Mouse (Mus musculus) forebrain, embryonic 15.5 days (tissue): Measurements from ENCODE around the gene Garnl3. TPM values are rescaled to one million over a fixed set of nuclear protein-coding genes. Genes with fewer than 3 reads are reported as not detected.

Experiments used
- ATAC-seq: fragments of 200-750 bp; cut with Nextera tagmentation; replicated peaks from 2 replicates; pipeline ENCODE4 v1.8.0; 2017; ENCODE audit warnings: mild to moderate bottlenecking, moderate TSS enrichment, moderate library complexity
- H3K27ac ChIP-seq: fragments of 300-500 bp; sonication (generic); replicated peaks from 2 replicates; pipeline ENCODE4 v1.5.1; 2015; ENCODE audit warnings: mild to moderate bottlenecking, inconsistent platforms
- H3K27me3 ChIP-seq: fragments of 300-500 bp; sonication (generic); 2 replicates; pipeline ENCODE4 v1.6.1; 2015; ENCODE audit warnings: inconsistent platforms
- H3K36me3 ChIP-seq: fragments of 300-500 bp; sonication (generic); 2 replicates; pipeline ENCODE4 v1.6.1; 2015; ENCODE audit warnings: mild to moderate bottlenecking, inconsistent platforms
- H3K4me1 ChIP-seq: fragments of 300-500 bp; sonication (generic); 2 replicates; pipeline ENCODE4 v1.6.1; 2015; ENCODE audit warnings: inconsistent platforms
- H3K4me2 ChIP-seq: fragments of 300-500 bp; sonication (generic); replicated peaks from 2 replicates; pipeline ENCODE4 v1.6.1; 2015; ENCODE audit warnings: mild to moderate bottlenecking, inconsistent platforms
- H3K4me3 ChIP-seq: fragments of 300-500 bp; sonication (generic); 2 replicates; pipeline ENCODE4 v1.5.1; 2015; ENCODE audit warnings: mild to moderate bottlenecking, inconsistent platforms
- H3K9ac ChIP-seq: fragments of 300-500 bp; sonication (generic); replicated peaks from 2 replicates; pipeline ENCODE4 v1.6.1; 2015; ENCODE audit warnings: mild to moderate bottlenecking, inconsistent platforms
- H3K9me3 ChIP-seq: fragments of 300-500 bp; sonication (generic); 2 replicates; pipeline ENCODE4 v1.6.1; 2016; ENCODE audit warnings: inconsistent platforms
- WGBS: fragments of 180-500 bp; shearing (Covaris S2); methylation state at CpG from one replicate; pipeline ENCODE4 v1.1.7; 2015; ENCODE audit warnings: mixed read lengths; 5-methylcytosine and 5-hydroxymethylcytosine counted together
- polyA plus RNA-seq: library from polyadenylated mRNA; unstranded; fragments of >200 nt; fragmentation: Nextera tagmentation; extraction: Ambion mirVana; gene quantifications from 2 replicates; pipeline ENCODE4 v1.2.1, GENCODE M21; 2015

Garnl3 gene
- polyA plus RNA-seq, 1 experiment from 2014 or later: 28.1 TPM

DNA sequence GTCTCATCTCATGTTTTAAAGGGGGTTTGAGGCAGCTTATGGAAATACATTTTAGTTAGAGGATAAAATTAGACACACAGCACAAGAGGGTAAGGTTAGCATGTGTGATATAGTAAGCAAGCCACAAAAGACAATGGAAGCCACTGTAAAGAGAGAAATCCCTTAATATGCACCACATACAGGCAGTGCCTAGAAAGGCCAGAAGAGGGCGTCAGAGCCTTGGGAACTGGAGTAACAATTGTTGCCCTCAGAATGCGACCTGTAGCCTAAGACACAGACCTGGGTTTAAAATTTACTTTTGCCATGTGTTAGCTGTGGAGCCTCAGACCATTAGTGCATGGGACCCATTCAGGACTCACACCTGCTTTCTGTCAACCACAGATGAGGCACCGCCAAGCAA is 54.2 kb downstream of the Garnl3 start:
- ATAC-seq: no peak
- Histone ChIP-seq H3K36me3 (no peaks in the 10 kb centered on the region), H3K27me3 (no peaks in the 10 kb centered on the region), H3K4me3 (no peak overlapping the region), H3K9me3 (no peaks in the 10 kb centered on the region), H3K4me2 (no peak overlapping the region), H3K4me1 (no peaks in the 10 kb centered on the region), H3K9ac (no peak overlapping the region), H3K27ac (no peak overlapping the region)
- 42% methylated on average over 3 of the region's 3 CpGs for WGBS

DNA sequence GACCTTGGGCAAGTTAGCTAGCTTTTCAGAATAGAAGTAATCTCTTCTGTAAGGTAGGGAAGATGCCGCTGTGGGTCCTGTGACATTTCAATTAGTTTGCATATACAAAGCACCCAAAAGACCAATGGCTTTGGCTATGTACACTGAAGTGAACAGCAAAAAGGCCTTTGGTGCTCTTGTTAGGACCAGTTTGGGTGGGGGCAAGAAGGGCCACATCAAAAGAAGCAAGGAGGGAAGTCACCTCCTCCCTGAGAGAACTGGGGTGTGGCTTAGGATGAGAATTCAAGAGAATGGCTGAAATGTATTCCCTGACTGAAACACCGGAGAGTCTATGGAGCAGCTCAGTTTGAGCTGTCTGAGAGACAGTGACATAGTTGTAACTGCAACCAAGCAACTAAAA is 56.5 kb downstream of the Garnl3 start:
- 52% methylated on average over 2 of the region's 2 CpGs for WGBS

DNA sequence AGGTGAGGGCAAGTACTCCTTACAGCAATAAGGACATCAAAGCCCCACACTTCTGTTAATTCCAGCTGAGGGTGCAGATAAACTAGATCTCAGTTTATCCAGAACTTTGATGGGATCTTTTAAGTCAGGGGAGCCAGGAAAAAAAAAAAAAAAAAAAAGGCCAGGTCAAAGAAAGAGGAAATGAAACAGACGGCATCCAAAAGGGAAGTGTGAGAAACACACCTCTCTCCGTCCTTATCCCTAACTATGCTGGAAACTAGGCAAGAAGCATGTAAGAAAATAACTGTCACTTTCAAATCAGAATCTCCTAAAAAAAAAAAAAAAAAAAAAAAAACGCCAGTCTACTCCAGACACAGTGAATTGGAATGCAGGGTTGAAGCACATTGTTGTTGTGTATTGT is 57.3 kb downstream of the Garnl3 start:
- no peak overlapping the region for H3K4me2 ChIP-seq
- no peak overlapping the region for H3K27ac ChIP-seq
- no peaks in the 10 kb centered on the region for H3K4me1 ChIP-seq
- H3K4me3 ChIP-seq: no peak overlapping the region
- no peaks in the 10 kb centered on the region for H3K27me3 ChIP-seq
- no peaks in the 10 kb centered on the region for H3K9me3 ChIP-seq
- H3K36me3 ChIP-seq: no peaks in the 10 kb centered on the region
- WGBS: 89% methylated on average over 3 of the region's 3 CpGs
- no peak overlapping the region for H3K9ac ChIP-seq
- no peak for ATAC-seq

More for the DNA sequence above, 56.5 kb downstream of the Garnl3 start:
- Histone ChIP-seq H3K4me3 (no peak overlapping the region), H3K4me2 (no peak overlapping the region), H3K9me3 (no peaks in the 10 kb centered on the region), H3K4me1 (no peaks in the 10 kb centered on the region), H3K27me3 (no peaks in the 10 kb centered on the region), H3K9ac (no peak overlapping the region), H3K36me3 (no peaks in the 10 kb centered on the region), H3K27ac (no peak overlapping the region)
- ATAC-seq: no peak

DNA sequence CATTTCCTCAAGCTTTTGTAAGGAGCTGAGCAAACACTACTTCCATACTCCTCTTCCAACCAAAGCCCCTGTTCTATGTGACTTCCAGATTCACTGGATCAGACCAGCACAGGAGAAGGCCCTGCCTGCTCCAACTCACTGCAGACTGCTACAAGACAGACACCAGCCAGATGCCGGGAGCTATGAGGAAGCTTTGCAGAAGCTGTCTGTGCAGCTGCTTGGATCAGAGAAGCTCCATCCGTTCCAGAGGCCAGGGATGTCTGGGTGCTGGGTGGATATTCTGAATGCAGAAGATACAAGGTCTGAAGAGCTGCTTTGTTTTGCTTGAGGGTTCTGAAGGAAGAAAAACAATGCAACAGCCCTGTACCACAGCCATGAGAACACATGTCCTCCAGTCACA is 59.1 kb downstream of the Garnl3 start:
- no peaks in the 10 kb centered on the region for H3K9me3 ChIP-seq
- H3K9ac ChIP-seq: no peak overlapping the region
- WGBS: 63% methylated on average over 2 of the region's 2 CpGs
- H3K4me1 ChIP-seq: no peaks in the 10 kb centered on the region
- no peak overlapping the region for H3K27ac ChIP-seq
- no peaks in the 10 kb centered on the region for H3K36me3 ChIP-seq
- no peak for ATAC-seq
- H3K4me2 ChIP-seq: no peak overlapping the region
- H3K4me3 ChIP-seq: no peak overlapping the region
- H3K27me3 ChIP-seq: no peaks in the 10 kb centered on the region

DNA sequence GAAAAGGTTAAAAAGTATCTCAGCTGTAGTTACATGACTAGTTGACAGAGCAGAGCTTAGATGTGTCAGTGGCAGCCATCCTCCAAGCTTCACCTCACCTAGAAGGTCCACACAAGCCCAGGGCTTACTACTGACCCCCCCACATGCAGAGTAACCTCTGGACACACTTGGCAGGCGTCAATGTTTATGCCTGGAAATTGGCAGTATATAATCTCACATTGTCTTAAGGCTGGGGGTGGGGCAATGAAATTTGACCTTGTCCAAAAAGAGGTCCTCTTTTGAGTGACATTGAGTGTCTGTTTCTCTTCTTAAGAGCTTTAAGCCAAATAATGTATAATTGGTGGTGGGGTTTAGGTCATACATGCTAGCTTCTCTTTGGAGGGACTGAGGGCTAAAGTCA is 65.8 kb downstream of the Garnl3 start:
- WGBS: 79% methylated on average over 1 of the region's 1 CpGs
- no peak overlapping the region for H3K4me3 ChIP-seq
- no peaks in the 10 kb centered on the region for H3K4me1 ChIP-seq
- no peak overlapping the region for H3K9ac ChIP-seq
- no peak for ATAC-seq
- H3K36me3 ChIP-seq: no peaks in the 10 kb centered on the region
- H3K27ac ChIP-seq: no peak overlapping the region
- no peak overlapping the region for H3K4me2 ChIP-seq
- H3K9me3 ChIP-seq: no peaks in the 10 kb centered on the region
- H3K27me3 ChIP-seq: no peaks in the 10 kb centered on the region

DNA sequence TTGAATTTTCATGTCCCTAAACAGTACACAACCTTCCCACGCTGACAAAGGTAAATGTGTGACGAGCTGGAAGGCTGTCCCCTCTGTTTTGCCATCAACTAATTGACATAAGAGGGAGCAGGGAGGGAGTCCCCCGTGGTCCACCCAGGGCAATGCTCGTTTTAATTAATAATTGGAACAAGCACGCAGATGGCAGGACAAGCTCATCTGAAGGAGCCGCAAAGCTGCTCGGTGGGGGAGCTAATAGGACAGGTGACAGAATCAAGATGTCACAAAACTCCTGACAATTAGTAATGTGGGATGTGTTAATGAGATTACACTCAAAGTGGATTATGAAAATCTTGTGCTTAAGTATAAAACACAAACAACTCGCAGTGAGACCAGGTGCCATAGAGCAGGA is 68.7 kb downstream of the Garnl3 start:
- WGBS: 21% methylated on average over 8 of the region's 8 CpGs
- Histone ChIP-seq H3K9me3 (no peaks in the 10 kb centered on the region), H3K9ac (no peak overlapping the region), H3K27ac (no peak overlapping the region), H3K4me2 (no peak overlapping the region), H3K27me3 (no peaks in the 10 kb centered on the region), H3K4me1 (no peaks in the 10 kb centered on the region), H3K36me3 (no peaks in the 10 kb centered on the region), H3K4me3 (no peak overlapping the region)
- ATAC-seq: no peak

DNA sequence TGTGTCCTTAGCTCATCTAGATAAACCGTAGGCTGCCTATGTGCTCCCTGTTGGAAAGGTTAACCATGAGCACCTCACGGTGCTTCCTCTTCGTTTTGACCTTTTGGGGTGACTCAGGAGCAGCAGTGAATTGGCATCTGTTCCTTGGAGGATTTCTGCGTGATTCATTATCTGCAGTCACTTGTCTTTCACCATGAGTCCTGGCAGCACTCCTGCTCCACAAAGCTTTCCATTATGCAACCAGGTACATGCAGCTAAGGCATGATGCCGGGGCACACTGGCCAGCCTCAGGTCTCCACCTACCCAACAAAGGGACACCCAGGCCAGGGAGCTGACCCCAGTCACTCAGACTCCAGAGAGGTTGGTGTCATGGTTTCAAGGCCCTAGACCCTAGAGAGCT is 72.5 kb downstream of the Garnl3 start:
- Histone ChIP-seq H3K9ac (no peak overlapping the region), H3K27me3 (no peaks in the 10 kb centered on the region), H3K4me3 (no peak overlapping the region), H3K9me3 (no peaks in the 10 kb centered on the region), H3K27ac (no peak overlapping the region), H3K36me3 (no peaks in the 10 kb centered on the region), H3K4me2 (no peak overlapping the region), H3K4me1 (no peaks in the 10 kb centered on the region)
- ATAC-seq: no peak
- WGBS: 84% methylated on average over 5 of the region's 5 CpGs

DNA sequence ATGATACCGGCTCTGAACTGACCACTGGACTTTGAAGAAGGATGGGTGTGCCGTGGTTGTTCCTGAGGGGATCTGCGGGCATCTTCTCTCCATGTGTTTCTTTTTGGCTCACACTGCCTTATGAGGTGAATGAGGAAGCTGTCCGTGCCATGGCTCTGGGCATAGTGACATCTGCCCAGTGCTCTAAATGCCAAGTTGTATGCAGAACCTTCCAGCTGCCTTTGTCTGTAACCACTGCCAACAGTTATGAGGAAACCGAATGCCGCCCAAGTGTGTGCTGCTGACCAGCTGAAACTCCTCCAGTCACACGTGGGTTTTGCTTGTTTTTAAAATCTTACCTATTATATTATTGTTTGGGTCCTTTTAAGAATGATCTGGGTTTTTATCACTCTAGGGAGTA is 73.9 kb downstream of the Garnl3 start:
- ATAC-seq: no peak
- no peaks in the 10 kb centered on the region for H3K4me1 ChIP-seq
- no peak overlapping the region for H3K4me3 ChIP-seq
- H3K27me3 ChIP-seq: no peaks in the 10 kb centered on the region
- 87% methylated on average over 7 of the region's 7 CpGs for WGBS
- no peaks in the 10 kb centered on the region for H3K9me3 ChIP-seq
- H3K9ac ChIP-seq: no peak overlapping the region
- no peak overlapping the region for H3K27ac ChIP-seq
- no peaks in the 10 kb centered on the region for H3K36me3 ChIP-seq
- no peak overlapping the region for H3K4me2 ChIP-seq

DNA sequence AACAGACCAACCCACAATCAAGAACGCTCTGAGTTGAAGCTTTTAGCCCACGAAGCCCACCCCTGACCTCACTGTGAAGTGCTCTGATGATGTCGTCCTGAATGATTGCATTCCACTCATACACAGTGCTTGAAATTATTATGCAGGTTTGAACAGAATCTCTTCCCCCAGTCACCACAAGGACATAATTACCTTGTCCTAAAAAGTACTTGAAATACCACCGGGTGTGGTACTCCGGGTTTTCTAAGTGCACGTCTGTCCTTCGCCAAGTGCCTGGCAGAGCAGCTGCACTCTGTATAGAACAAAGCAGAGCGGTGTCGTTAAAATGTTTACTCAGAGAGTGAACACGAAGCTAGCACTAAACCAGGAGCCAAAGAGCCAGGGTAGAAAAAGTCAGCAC is 77.5 kb downstream of the Garnl3 start:
- H3K4me3 ChIP-seq: no peak overlapping the region
- no peak overlapping the region for H3K9ac ChIP-seq
- H3K4me2 ChIP-seq: no peak overlapping the region
- no peaks in the 10 kb centered on the region for H3K36me3 ChIP-seq
- WGBS: 29% methylated on average over 10 of the region's 10 CpGs
- no peaks in the 10 kb centered on the region for H3K9me3 ChIP-seq
- H3K4me1 ChIP-seq: no peaks in the 10 kb centered on the region
- H3K27ac ChIP-seq: no peak overlapping the region
- 0 out of 2 replicates have a peak, but pooled peaks have one; percentile 32 for ATAC-seq
- H3K27me3 ChIP-seq: no peaks in the 10 kb centered on the region

DNA sequence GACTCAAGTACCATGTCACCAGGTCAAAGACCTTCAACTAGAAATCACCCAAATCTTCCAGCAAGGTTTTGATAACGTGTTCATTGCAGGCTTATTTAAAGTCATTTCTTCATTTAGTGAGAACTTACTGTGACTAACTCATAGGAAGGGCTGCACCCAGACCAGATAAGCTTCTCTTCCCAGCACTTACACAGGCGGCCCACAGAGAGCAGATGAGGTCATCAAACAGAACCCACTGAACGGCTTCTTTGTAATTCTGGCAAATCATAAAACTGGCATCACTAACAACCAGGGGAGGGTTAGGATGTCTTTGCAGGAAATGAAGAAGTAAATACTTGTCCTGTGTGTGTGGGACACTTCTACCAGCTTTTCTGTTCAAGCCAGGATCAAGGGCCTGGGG is 84.1 kb downstream of the Garnl3 start:
- 70% methylated on average over 3 of the region's 3 CpGs for WGBS
- ATAC-seq: no peak
- H3K27ac ChIP-seq: no peak overlapping the region
- H3K27me3 ChIP-seq: no peaks in the 10 kb centered on the region
- no peaks in the 10 kb centered on the region for H3K4me1 ChIP-seq
- H3K4me2 ChIP-seq: no peak overlapping the region
- no peak overlapping the region for H3K9ac ChIP-seq
- H3K4me3 ChIP-seq: no peak overlapping the region
- H3K9me3 ChIP-seq: no peaks in the 10 kb centered on the region
- no peaks in the 10 kb centered on the region for H3K36me3 ChIP-seq

DNA sequence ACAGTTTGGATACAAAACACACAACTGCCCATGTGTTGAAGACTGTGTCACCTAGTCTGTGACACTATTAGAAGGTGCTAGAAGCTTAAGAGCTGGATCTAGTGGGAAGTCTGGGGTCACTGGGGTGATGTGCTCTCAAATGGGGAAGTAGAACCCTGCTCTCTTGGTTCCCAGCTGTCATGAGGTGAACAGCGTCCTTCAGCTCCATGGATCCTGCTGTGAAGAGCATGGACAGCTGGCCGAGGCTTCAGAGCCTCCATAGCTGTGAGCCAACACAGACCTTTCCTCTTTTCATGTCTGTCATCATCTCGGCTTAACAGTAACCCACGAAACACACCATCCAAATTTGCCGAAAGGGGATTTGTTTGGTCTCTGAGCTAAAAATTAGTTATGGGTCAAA is 84.5 kb downstream of the Garnl3 start:
- H3K9me3 ChIP-seq: no peaks in the 10 kb centered on the region
- H3K4me3 ChIP-seq: no peak overlapping the region
- no peak for ATAC-seq
- H3K4me1 ChIP-seq: no peaks in the 10 kb centered on the region
- WGBS: 67% methylated on average over 5 of the region's 5 CpGs
- no peaks in the 10 kb centered on the region for H3K27me3 ChIP-seq
- no peak overlapping the region for H3K27ac ChIP-seq
- no peaks in the 10 kb centered on the region for H3K36me3 ChIP-seq
- H3K9ac ChIP-seq: no peak overlapping the region
- H3K4me2 ChIP-seq: no peak overlapping the region

DNA sequence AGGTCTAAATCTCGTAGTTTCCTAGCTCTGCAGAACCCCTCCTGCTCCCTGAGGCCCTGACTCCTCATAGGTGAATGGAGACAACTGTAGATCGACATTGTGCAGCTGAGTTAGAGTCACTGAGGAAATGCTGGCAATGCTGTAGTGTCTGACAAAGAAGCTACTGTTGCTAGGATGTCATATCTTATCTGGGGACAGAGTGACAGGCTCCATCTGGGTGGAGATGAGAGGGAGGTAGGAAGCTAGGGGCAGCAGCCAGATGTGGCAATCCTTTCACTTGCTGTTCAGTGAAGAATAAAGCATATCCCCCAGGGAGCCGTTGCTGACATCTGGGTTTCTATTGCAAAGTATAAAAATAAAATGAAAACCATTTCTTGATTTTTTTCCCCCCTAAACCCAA is 85.6 kb downstream of the Garnl3 start:
- no peaks in the 10 kb centered on the region for H3K9me3 ChIP-seq
- no peak overlapping the region for H3K9ac ChIP-seq
- ATAC-seq: no peak
- no peak overlapping the region for H3K27ac ChIP-seq
- no peak overlapping the region for H3K4me3 ChIP-seq
- H3K36me3 ChIP-seq: no peaks in the 10 kb centered on the region
- no peaks in the 10 kb centered on the region for H3K27me3 ChIP-seq
- H3K4me1 ChIP-seq: no peaks in the 10 kb centered on the region
- H3K4me2 ChIP-seq: no peak overlapping the region
- 75% methylated on average over 3 of the region's 3 CpGs for WGBS

DNA sequence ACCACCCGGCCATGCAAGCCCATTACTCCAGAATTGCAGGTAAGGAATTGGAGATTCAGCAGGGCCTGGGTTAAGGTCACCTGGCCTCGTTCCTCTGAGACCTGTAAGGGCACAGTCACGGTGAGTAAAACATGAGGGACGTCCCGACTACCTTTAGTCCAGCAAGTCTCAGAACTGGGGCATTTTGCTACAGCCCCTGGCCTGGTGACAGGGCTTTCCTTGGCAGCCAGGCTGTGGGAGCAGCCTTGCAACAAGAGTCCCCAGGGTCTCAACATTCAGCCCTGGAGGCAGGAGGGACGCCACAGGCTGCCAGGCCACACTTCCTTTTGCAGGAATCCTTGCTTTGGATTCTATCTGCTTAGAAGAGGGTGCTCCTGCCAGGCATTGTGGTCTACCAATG is 88.7 kb downstream of the Garnl3 start:
- Histone ChIP-seq H3K4me2 (no peak overlapping the region), H3K9ac (no peak overlapping the region), H3K36me3 (no peaks in the 10 kb centered on the region), H3K4me1 (no peaks in the 10 kb centered on the region; the same call in 1 of the 2 replicates), H3K9me3 (no peaks in the 10 kb centered on the region), H3K27ac (no peak overlapping the region), H3K4me3 (no peak overlapping the region), H3K27me3 (no peaks in the 10 kb centered on the region)
- WGBS: 74% methylated on average over 6 of the region's 6 CpGs
- no peak for ATAC-seq
